Mouse (Mus musculus): ENCODE data around the gene Lgmn. TPM values are rescaled to one million over a fixed set of nuclear protein-coding genes. Genes with fewer than 3 reads are reported as not detected.

Lgmn gene
- total RNA-seq, 2 experiments from 2014 or later: 108 to 121 TPM

GRCm38 (mm10) chr12:102436939-102437526 lies 2.6 kb downstream of the Lgmn start:
- no peak for DNase-seq (ENCODE audit: low spot score in 2 of 2)

GRCm38 (mm10) chr12:102434107-102434506 lies 5.5 kb downstream of the Lgmn start:
- DNase-seq (ENCODE audit: low spot score in 2 of 2): no peak

DNA sequence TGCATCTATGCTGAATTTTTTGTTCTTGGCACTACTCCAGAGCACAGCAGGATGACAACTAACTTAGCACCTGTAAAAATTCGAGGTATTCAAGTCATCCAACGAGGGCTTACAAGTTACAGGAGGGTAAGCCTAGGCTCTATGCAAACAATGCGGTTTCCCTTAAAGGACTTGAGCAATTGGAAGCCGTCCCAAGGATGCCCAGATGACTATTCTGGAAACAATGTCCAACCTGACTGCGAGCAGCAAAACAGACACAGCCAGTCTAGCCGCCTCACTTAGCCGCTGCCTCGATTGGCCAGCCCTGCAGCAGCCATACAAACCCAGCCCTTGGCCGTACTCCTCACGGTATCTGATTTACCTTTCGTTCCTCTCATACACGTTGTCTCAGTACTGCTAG lies 7.4 kb downstream of the Lgmn start:
- DNase-seq (ENCODE audit: low spot score in 2 of 2): no peak

DNA sequence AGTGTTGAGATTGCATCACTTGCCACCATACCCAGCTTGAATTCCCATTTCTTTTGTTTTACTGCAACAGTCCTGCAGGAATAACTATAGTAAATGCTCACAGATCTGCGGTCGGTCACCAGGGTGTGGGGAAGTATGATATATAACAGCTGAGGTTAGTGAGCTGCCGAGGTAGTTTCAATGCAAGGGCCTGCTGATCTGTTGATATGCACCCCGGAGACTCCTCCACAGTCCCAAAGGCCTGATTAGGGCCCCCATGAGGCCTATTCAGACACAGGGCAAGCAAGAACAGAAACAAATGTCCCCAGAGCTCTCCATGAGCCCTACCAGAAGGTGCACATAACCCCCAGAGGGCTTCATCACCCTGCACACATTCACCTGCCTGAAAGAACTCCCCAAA lies 9.4 kb downstream of the Lgmn start:
- DNase-seq (ENCODE audit: low spot score in 2 of 2): no peak

- DNase-seq (ENCODE audit: low spot score in 2 of 2): no peak
Observed at GRCm38 (mm10) chr12:102429656-102430055, 10.0 kb downstream of the Lgmn start.

DNA sequence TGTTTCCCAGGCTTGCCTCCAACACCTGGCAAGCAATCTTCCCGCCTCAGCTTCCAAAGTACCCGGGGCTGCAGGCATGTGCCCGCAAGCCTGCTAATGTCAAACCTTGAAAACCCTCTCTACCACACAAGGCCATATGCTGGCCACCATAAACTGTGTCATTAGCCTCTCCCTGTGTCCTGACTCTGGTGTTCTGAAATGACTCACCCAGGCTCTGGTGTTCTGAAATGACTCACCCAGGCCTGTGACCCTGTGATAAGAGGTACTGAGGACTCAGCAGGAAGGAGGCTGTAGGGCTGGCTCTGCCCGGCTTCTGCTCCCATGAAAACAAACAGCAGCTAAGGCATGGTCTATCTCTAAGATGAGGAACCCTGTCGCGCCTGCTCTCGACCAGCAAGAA lies 13.3 kb downstream of the Lgmn start:
- no peak for DNase-seq (ENCODE audit: low spot score in 2 of 2)

- no peak for DNase-seq (ENCODE audit: low spot score in 2 of 2)
Observed at GRCm38 (mm10) chr12:102425048-102425578, 14.5 kb downstream of the Lgmn start.

DNA sequence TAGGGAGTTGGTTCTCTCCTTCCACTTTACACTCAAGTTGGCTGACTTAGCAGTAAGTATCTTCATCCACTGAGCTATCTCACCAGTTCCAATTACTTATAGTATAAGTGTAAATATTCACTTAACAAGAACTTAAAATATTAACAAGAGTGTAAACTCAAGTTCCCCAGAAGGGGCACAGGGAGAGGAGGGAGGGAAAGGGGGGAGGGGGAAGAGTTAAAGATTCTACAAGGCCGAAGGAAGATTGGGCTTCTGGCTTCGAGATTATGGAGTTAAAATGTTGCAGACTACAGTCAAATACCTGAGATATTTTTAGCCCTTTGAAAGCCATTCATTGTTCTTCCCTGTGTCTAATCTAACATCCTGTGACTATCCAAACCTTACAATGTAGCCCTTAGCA lies 15.2 kb downstream of the Lgmn start:
- no peak for DNase-seq (ENCODE audit: low spot score in 2 of 2)

GRCm38 (mm10) chr12:102423625-102424024 lies 16.0 kb downstream of the Lgmn start:
- DNase-seq (ENCODE audit: low spot score in 2 of 2): no peak

DNA sequence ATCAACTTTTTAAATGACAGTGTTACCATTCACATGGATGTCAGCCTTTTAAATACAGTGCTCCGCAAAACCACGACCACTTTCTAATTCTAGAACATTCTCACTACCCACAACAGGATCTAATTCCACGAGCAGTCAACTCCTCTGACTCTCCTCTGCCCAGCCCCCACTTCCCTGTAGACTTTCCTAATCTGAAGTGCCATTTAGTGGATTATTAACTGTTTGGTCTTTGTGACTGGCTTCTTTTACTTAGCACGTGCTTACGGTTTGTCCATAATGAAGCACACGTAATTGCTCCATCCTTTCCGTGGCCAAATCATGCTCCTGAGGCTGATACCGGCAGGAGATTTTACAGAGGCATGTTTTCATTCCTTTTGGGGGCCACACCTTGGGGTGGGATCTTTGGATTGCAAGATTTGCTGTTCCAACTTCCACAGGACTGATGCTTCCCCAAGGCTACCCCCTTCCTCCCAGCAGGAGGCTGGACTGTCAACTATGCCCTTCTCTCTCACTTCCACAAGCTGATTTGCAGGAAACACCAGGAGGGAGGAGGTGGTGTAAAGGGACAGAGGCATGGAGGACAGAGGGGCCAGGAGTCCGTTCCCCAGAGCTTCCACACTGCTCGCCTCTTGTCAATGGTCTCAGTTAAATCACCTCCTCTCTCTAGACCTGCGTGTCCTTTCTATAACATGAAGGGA lies 16.8 kb downstream of the Lgmn start:
- no peak for DNase-seq (ENCODE audit: low spot score in 2 of 2)

- DNase-seq (ENCODE audit: low spot score in 2 of 2): no peak
Observed at GRCm38 (mm10) chr12:102422065-102422464, 17.5 kb downstream of the Lgmn start.

DNA sequence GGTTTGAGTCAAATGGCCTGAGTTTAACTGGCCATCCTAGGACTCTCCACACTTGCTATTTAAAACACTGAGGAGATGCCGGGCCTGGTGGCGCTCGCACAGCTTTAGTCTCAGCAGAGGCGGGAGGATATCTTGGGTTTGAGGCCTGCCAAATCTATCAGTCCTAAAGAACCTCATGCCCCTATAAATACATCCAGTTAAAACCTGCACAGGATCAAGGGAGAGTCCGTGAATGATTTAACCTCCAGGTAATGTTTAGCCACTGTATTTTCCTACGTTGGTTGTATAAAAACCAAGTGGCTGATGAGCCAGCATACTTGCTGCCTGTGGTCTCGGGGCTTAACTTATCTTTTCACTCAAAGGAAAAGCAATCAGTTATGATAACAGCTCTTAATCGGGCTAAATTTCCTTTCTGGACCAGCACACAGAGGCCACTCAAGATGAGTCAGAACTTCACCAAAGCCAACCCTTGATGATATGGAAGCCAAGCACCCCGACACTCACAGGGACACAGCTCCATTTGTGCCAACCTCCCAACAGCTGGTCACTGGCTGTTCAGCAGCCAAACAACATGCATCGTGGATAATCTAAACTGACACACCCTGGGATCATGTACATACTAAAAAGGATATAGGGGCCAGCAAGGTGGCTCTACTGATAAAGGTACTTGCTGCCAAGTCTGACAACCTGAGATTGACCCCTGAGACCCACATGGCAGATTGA lies 19.3 kb downstream of the Lgmn start:
- DNase-seq (ENCODE audit: low spot score in 2 of 2): no peak

- peak in 1 of 2 experiments; percentile 48 for DNase-seq (ENCODE audit: low spot score in 2 of 2)
Observed at GRCm38 (mm10) chr12:102419544-102419943, 20.1 kb downstream of the Lgmn start.

DNA sequence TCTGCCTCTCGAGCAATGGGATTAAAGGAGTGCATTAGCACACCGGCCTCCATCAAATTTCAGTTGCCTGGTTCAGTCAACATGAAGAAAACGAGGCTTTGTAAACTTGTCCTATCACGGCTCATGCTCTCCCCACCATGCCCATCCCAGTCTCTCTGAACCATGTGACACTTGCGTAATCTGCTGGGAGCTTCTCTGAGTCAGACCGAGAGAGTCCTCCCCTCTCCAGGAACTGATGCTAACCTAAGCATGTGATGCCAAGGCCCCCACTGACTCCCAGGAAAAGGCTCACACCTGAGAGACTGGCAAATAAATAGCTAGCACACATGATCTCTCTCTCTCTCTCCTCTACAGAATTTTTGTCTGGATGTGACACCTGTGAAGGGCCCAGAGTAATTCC lies 21.9 kb downstream of the Lgmn start:
- no peak for DNase-seq (ENCODE audit: low spot score in 2 of 2)

GRCm38 (mm10) chr12:102416955-102417510 lies 22.6 kb downstream of the Lgmn start:
- DNase-seq (ENCODE audit: low spot score in 2 of 2): no peak

DNA sequence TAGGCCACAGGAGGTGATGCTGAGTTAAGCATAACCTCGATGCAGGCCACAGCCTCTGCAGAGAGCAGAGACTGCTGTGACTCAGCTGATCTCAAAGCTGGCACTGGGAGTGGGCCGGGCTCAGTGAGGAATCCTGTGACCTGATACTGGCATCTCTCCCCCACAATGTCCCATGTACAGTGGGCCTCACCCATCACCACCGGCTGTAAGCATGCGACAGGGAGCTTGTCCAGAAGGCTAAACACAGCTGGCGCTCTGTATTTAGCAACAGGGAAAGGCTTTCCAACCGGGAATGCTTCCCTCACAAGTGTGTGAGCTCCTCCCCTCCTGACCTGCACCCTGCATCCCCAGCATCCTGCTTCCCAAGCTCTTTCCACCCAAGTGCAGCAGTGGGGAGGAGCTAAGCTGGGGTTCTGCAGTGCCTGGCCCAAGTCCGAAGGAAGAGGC lies 23.2 kb downstream of the Lgmn start:
- DNase-seq (ENCODE audit: low spot score in 2 of 2): no peak

DNA sequence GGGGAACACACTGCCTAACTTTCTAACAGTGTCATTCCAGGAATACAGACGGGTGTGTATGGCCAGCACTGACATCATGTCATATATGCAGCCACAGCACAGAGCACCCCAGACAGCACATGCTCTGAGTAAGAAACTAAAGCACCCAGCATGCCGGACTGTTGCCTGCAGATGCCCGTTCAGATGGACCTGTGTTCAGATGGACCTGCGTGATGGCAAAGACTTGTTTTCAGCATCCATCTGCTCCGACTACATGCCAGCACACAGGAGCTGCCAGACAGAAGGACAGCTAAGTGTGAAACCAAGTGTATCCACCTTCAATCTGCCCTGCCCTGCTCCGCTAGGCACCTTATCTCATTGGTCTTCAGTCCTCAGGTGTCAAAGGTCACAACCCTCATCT lies 24.9 kb downstream of the Lgmn start:
- DNase-seq (ENCODE audit: low spot score in 2 of 2): no peak

- no peak for DNase-seq (ENCODE audit: low spot score in 2 of 2)
Observed at GRCm38 (mm10) chr12:102413171-102413570, 26.4 kb downstream of the Lgmn start.

GRCm38 (mm10) chr12:102398588-102398987 lies 41.0 kb downstream of the Lgmn start:
- no peak for DNase-seq (ENCODE audit: low spot score in 2 of 2)

DNA sequence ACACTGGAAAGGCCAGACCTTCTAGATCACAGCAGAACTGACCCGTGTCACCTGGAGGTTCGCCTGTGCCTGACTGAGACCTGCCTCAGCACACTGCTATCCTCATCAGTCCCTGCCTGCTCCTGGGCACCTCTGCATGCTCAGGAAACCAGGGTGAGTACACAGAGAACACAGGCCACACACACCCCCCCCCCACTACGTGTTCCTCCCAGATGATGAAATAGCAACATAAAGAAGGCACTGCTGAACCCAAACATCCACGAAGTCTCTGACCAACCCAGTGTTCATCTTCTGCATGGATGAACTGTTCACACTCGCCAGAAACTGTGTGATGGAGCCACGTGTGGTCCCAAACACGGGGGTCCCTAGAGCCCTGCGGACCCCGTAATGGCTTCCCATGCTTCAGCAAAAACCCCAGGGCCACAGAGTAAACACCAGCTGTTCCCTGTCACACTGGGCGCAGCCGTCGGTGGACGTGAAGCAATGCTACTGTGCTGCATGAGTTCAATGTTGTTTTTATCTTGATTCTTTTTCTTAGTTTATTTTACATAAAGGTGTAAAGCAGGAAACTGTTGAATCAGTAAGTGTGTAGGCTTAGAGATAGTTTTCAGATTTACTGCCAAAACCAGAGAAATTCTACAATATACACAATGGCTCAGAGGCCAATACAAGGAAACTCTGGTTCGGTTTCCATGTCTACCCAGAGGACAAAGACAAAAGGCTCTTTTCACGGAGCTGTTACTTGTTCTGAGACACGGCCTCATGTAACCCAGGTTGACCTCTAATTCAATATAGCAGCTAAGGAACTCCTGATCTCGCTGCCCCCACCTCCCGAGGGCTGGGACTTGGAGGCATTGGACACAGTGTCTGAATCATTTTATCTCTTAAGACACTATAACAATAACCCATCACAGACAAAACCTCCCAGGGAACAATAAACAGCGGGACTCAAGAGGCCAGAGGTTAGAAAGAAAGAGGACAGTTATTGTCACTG lies 43.3 kb downstream of the Lgmn start:
- DNase-seq (ENCODE audit: low spot score in 2 of 2): no peak

- no peak for DNase-seq (ENCODE audit: low spot score in 2 of 2)
Observed at GRCm38 (mm10) chr12:102395537-102395936, 44.1 kb downstream of the Lgmn start.

Data from layer of hippocampus, postnatal 10 days (tissue).